Mouse (Mus musculus) B cell, adult 62 days (primary cell): ENCODE results near the gene Car12. TPM values are rescaled to one million over a fixed set of nuclear protein-coding genes. Genes with fewer than 3 reads are reported as not detected.

ENCODE experiments used
- total RNA-seq: library from RNA; stranded (reverse); gene quantifications from 4 replicates; pipeline ENCODE4 v1.2.4, GENCODE M21; 2023

Car12 gene
- total RNA-seq: 0.17 to 0.19 TPM in 2 of 4 replicates, not detected in the others

GRCm38 (mm10) chr9:66713135-66714021 lies at the start of gene Car12:
Car12 (plus strand) TSS chr9:66713686.

DNA sequence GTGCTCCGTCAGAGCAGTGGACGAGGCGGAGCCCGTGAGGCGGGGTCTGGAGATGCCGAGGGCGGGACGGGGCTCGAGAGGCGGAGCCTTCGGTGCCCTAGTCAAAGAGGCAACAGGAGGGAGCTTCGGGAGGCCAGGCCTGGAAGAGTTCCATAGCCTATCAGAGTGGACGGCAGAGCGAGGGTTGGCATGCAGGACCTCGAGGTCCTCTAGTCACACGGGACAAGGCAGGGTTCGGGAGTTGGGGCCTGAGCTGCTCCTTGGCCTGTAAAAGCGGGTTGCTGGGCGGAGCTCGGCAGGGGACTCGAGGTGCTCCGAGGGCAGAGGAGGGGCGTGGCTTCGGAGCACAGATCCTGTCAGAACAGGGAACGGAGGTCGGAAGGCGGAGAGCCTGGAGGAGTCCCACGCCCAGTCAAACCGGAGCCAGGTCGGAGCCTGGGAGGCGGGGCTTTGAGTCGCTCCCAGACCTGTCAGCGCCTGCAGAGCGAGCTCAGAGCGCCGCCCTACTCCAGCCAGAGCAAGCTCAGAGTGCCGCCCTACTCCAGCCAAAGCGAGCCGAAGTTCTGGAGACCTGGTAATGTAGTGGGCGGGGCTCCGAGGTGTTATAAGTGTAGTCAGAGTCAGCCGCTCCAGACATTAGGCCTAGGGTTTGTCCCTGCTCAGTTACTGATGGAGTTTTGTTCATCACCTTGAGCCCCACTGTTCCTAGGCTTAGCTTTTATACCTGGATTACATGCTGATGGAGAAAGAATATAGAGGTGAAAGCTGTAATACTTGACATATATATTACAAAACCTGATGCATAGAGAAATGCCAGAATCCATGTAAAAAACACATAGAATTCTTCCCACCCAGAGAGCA lies 82.2 kb downstream of the Car12 start, which contains the start of gene Aph1b:
TSS of gene Aph1b (minus strand) at position 27 of the 861 bp plus-strand sequence.

DNA sequence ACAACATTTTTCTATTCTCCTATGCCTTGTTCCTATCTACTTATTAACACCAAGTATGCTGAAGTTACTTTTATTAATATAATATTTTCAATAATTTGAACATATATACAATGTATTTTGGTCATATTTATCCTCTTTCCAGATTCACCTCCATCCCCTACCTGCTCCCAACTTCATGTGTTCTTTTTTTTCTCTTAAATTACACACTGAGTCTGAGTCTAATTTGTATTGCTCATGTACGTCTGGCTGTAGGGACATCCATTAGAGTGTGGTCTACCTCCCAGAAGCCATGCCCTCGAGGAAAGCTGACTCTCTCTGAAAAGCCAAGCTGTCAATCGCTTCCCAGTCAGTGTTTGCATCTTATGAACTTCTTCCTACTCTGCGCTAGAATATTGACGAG lies 83.3 kb downstream of the Car12 start, which contains the start of gene Gm10647:
TSS of gene Gm10647 (plus strand) at position 301 of the 400 bp plus-strand sequence.

Other genes starting within 250 kb of the Car12 start
- gene Fbxl22, start 199.1 kb upstream of the Car12 start, total RNA-seq: 4.1 to 4.9 TPM (median 4.6 TPM) in 4 replicates
- gene Usp3, start 120.5 kb upstream of the Car12 start, total RNA-seq: 86.7 to 98.1 TPM (median 96.6 TPM) in 4 replicates
- gene Aph1b, start 81.8 kb downstream of the Car12 start, total RNA-seq: 1.1 to 3.0 TPM (median 2.0 TPM) in 4 replicates
- not detected in 4 replicates for gene Gm10647, start 83.4 kb downstream of the Car12 start, total RNA-seq
- 0.63 to 1.1 TPM (median 0.88 TPM) in 4 replicates for gene Aph1c, start 121.0 kb downstream of the Car12 start, total RNA-seq
- gene Rab8b, start 206.0 kb downstream of the Car12 start, total RNA-seq: 33.2 to 36.0 TPM (median 34.1 TPM) in 4 replicates
- gene Rps27l, start 232.4 kb downstream of the Car12 start, total RNA-seq: 37.7 to 55.3 TPM (median 50.2 TPM) in 4 replicates